Mouse (Mus musculus) stomach, postnatal 0 days (tissue): Measurements from ENCODE around the gene Klhl26. TPM values are rescaled to one million over a fixed set of nuclear protein-coding genes. Genes with fewer than 3 reads are reported as not detected.
A peak's percentile ranks its signal among the peaks of the same experiment; 100 is the strongest.

Experiments used
- ATAC-seq: fragments of 200-750 bp; cut with Nextera tagmentation; 2 replicates; pipeline ENCODE4 v1.8.0; 2017; ENCODE audit not compliant: low FRiP score, low TSS enrichment
- DNase-seq: peaks from one replicate; pipeline ENCODE4 v3.0.0-alpha.2; 2016; ENCODE audit warnings: low spot score
- H3K27ac ChIP-seq: fragments of 300-500 bp; sonication (generic); replicated peaks from 2 replicates; pipeline ENCODE4 v1.5.1; 2014; ENCODE audit warnings: mild to moderate bottlenecking, control low read depth
- H3K27me3 ChIP-seq: fragments of 300-500 bp; sonication (generic); 2 replicates; pipeline ENCODE4 v1.6.1; 2014; ENCODE audit warnings: low read length; ENCODE audit not compliant: control insufficient read depth, insufficient read depth
- H3K36me3 ChIP-seq: fragments of 300-500 bp; sonication (generic); 2 replicates; pipeline ENCODE4 v1.6.1; 2014; ENCODE audit warnings: low read length, mixed read lengths; ENCODE audit not compliant: control insufficient read depth, insufficient read depth
- H3K4me1 ChIP-seq: fragments of 300-500 bp; sonication (generic); replicated peaks from 2 replicates; pipeline ENCODE4 v1.6.1; 2014; ENCODE audit warnings: antibody characterized with exemption; ENCODE audit not compliant: control insufficient read depth, insufficient read depth
- H3K4me2 ChIP-seq: fragments of 300-500 bp; sonication (generic); replicated peaks from 2 replicates; pipeline ENCODE4 v1.6.1; 2014; ENCODE audit warnings: low read depth, mild to moderate bottlenecking, control low read depth, moderate library complexity
- H3K4me3 ChIP-seq: fragments of 300-500 bp; sonication (generic); 2 replicates; pipeline ENCODE4 v1.5.1; 2014; ENCODE audit warnings: low read depth, low read length, control low read depth
- H3K9ac ChIP-seq: fragments of 300-500 bp; sonication (generic); 2 replicates; pipeline ENCODE4 v1.6.1; 2014; ENCODE audit warnings: mild to moderate bottlenecking, low read length, control low read depth, mixed read lengths
- H3K9me3 ChIP-seq: fragments of 300-500 bp; sonication (generic); 2 replicates; pipeline ENCODE4 v1.6.1; 2016; ENCODE audit warnings: low read length; ENCODE audit not compliant: control insufficient read depth
- CTCF ChIP-seq: IDR thresholded peaks from 2 replicates; pipeline ENCODE4 v1.5.1; 2016; ENCODE audit warnings: antibody characterized with exemption, low read depth, mild to moderate bottlenecking, moderate library complexity
- EP300 ChIP-seq: optimal IDR thresholded peaks from 2 replicates; pipeline ENCODE3; 2016; ENCODE audit warnings: antibody characterized with exemption
- WGBS: fragments of 180-500 bp; shearing (Covaris S2); extraction: QIAGEN DNeasy Blood & Tissue Kit; methylation state at CpG from one replicate; pipeline ENCODE4 v1.1.7; 2014; 5-methylcytosine and 5-hydroxymethylcytosine counted together
- polyA plus RNA-seq: library from polyadenylated mRNA; unstranded; fragments of >200 nt; fragmentation: Nextera tagmentation; extraction: Ambion mirVana; gene quantifications from 2 replicates; pipeline ENCODE4 v1.2.1, GENCODE M21; 2015

Gene Klhl26
- polyA plus RNA-seq, 1 experiment from 2014 or later: 10.4 TPM

DNA sequence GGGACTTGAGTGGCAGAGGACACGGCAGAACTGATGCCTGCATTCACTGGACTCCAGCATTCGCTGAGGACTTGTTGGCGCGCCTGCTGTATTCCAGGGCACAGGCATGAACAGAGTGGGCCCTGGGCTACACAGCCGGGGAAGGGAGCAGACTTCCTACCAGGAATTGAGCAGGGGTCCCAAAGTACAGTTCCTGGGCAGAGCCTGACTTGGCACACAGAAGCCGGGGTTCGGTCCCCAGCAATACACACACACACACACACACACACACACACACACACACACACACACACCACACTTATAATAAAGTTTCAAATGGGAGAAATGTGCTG, 37.0 kb downstream of the Klhl26 start:
- H3K36me3 ChIP-seq: no peaks in the 10 kb centered on the region
- DNase-seq (no peak), ATAC-seq (no peak)
- H3K4me1 ChIP-seq: no peaks in the 10 kb centered on the region
- no peak overlapping the region for H3K9ac ChIP-seq
- no peaks in the 10 kb centered on the region for H3K9me3 ChIP-seq
- TF ChIP-seq EP300: no peak
- TF ChIP-seq CTCF: no peak
- 0% methylated on average over 7 of the region's 7 CpGs for WGBS
- peak overlapping the region; percentile 69 for H3K4me3 ChIP-seq
- H3K27ac ChIP-seq: no peak overlapping the region
- H3K4me2 ChIP-seq: peak overlapping the region; percentile 53
- no peaks in the 10 kb centered on the region for H3K27me3 ChIP-seq

GRCm38 (mm10) chr8:70439055-70439847, 37.5 kb downstream of the Klhl26 start, which contains the start of gene Crtc1:
TSS of gene Crtc1 (minus strand) at chr8:70439579.
- DNase-seq: peak; percentile 98
- ATAC-seq: peak; percentile 98
- H3K4me3 ChIP-seq: peak within 1 kb of the TSS; percentile 69
- H3K27me3 ChIP-seq: no peaks in the 10 kb centered on the region
- TF ChIP-seq EP300 (no peak), CTCF (no peak)
- H3K27ac ChIP-seq: peak within 1 kb of the TSS; percentile 67; the same call in 1 of the 2 replicates
- H3K9ac ChIP-seq: peak within 1 kb of the TSS; percentile 75
- peak within 1 kb of the TSS; percentile 81 for H3K4me2 ChIP-seq
- no peaks in the 10 kb centered on the region for H3K36me3 ChIP-seq
- H3K4me1 ChIP-seq: no peaks in the 10 kb centered on the region
- H3K9me3 ChIP-seq: no peaks in the 10 kb centered on the region
- WGBS: under 1% methylated on average over 67 of the region's 70 CpGs

DNA sequence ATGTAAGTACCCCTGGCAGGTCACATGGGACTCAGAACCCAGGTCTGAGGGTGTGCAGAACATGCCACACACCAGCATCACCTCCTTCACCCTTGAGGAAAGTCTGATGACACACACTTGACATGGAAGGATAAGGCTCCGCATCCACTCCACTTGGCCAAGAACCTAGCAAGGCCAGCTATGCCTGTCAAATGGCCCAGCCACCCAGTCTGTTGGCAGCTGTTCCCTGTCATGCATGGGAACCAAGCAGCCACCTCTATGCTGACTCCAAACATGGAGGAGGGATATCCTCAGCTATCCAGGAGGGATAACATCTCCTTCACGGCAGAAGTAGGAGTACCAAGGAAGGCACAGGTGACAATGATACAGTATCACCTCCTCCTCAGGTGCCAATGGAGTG, 38.3 kb downstream of the Klhl26 start:
- TF ChIP-seq EP300: no peak
- TF ChIP-seq CTCF: no peak

GRCm38 (mm10) chr8:70435156-70435555, 41.6 kb downstream of the Klhl26 start:
- no peak for DNase-seq
- WGBS: 86% methylated on average over 5 of the region's 5 CpGs
- H3K36me3 ChIP-seq: no peaks in the 10 kb centered on the region
- TF ChIP-seq CTCF (no peak), EP300 (no peak)
- no peak overlapping the region for H3K4me2 ChIP-seq
- no peak overlapping the region for H3K27ac ChIP-seq
- no peak overlapping the region for H3K4me3 ChIP-seq
- no peak overlapping the region for H3K9ac ChIP-seq
- H3K9me3 ChIP-seq: no peaks in the 10 kb centered on the region
- H3K4me1 ChIP-seq: no peaks in the 10 kb centered on the region
- no peak for ATAC-seq
- H3K27me3 ChIP-seq: no peaks in the 10 kb centered on the region

More for the DNA sequence above, 38.3 kb downstream of the Klhl26 start:
- ATAC-seq: no peak
- H3K27ac ChIP-seq: no peak overlapping the region
- peak overlapping the region; percentile 81 for H3K4me2 ChIP-seq
- no peak for DNase-seq
- H3K4me1 ChIP-seq: no peaks in the 10 kb centered on the region
- H3K36me3 ChIP-seq: no peaks in the 10 kb centered on the region
- H3K27me3 ChIP-seq: no peaks in the 10 kb centered on the region
- 82% methylated on average over 2 of the region's 2 CpGs for WGBS
- no peak overlapping the region for H3K9ac ChIP-seq
- 0 out of 2 replicates have a peak overlapping the region, but pooled peaks have one; percentile 69 for H3K4me3 ChIP-seq
- no peaks in the 10 kb centered on the region for H3K9me3 ChIP-seq

DNA sequence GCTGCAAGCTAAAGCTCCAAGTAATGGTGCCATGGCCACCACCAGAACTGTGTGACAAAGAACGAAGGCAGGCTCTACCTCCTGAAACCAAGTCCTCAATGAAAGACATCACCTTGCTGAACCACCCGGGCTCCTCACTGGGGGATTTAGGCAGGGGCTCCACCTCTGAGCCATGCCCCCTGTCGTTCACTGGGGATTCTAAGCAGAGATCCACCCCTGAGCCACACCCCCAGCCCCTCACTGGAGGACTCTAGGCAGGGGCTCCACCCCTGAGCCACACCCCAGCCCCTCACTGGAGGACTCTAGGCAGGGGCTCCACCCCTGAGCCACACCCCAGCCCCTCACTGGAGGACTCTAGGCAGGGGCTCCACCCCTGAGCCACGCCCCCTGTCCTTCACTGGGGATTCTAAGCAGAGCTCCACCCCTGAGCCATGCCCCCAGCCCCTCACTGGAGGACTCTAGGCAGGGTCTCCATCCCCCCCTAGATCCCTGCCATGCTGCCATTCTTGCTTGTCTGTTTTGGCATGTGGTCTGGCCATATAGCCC, 43.7 kb downstream of the Klhl26 start:
- ATAC-seq (no peak), DNase-seq (no peak)
- Histone ChIP-seq H3K27me3 (no peaks in the 10 kb centered on the region), H3K36me3 (no peaks in the 10 kb centered on the region), H3K27ac (no peak overlapping the region), H3K4me1 (no peaks in the 10 kb centered on the region), H3K9me3 (no peaks in the 10 kb centered on the region), H3K4me2 (no peak overlapping the region), H3K9ac (no peak overlapping the region), H3K4me3 (no peak overlapping the region)
- 42% methylated on average over 4 of the region's 4 CpGs for WGBS
- TF ChIP-seq EP300 (no peak), CTCF (no peak)

- 95% methylated on average over 4 of the region's 4 CpGs for WGBS
- Histone ChIP-seq H3K9me3 (no peaks in the 10 kb centered on the region), H3K9ac (no peak overlapping the region), H3K4me1 (no peaks in the 10 kb centered on the region), H3K27ac (no peak overlapping the region), H3K4me3 (no peak overlapping the region), H3K36me3 (no peaks in the 10 kb centered on the region), H3K27me3 (no peaks in the 10 kb centered on the region), H3K4me2 (no peak overlapping the region)
- ATAC-seq (no peak), DNase-seq (no peak)
- TF ChIP-seq CTCF: no peak
- TF ChIP-seq EP300: no peak
These were observed 45.6 kb downstream of the Klhl26 start for GRCm38 (mm10) chr8:70431213-70431612.
